12 mouse cellular contexts compared by ENCODE assay signal in the genomic region with DNA sequence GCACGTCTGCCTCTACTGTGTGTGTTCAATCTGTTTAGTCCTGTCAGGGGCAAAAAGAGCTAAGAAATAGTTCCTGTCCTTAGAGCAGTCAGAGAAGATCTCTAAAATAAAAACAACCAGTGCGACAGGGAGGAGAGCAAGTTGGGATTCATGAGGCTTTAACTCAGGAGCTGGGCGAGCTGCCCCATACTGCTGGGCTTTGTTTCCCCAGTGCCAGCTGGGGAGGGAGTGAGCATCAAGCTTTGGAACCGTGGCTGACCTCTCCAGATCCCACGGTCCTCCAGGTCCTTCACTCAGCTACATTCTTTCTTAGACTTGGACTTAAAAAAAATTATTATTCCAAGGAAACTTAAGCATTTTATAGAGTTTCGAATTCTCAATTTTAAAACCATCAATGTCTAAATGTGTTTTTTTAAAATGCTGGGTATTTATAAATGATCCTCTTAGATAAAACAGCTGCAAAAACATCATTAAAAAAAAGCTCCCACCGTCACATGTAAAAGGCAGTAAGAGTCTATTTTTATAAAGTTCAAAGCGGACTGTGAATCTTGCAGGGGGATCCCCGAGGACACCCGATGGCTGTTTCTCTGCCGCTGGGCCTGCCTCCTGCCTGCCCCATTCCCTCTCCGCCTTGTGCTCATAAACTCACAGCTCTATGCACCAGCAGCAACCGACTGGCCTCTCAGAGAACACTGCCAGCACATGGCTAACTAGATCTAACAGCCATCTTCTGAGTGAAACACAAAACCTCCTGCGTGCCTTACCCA.
DNase-seq lines count a peak whose midpoint lies in the region; ATAC-seq and TF ChIP-seq lines count a peak whose summit lies in the region.
"Had no signal": no experiment of that assay in that cellular context is flagged by ENCODE, and none has a peak within 500 bp of the region (broad histone marks: within the 10 kb centered on the region; RNA-seq: fewer than 3 reads in every experiment).

No protein-coding gene starts in this region.

- no peak for ATAC-seq in hindbrain, embryonic 13.5 days (ENCODE audit: low FRiP score)
- no peak for ATAC-seq in hindbrain, postnatal 0 days
- no peak for ATAC-seq in limb, embryonic 15.5 days (ENCODE audit: insufficient number of reproducible peaks, low FRiP score, low TSS enrichment, low read depth)

- peak overlapping the region; percentile 30; the same call in 1 of the 2 replicates for H3K27ac ChIP-seq in hindbrain, embryonic 13.5 days
- H3K27ac ChIP-seq in hindbrain, postnatal 0 days, result no peak overlapping the region
- 0 out of 2 replicates have a peak overlapping the region, but pooled peaks have one; percentile 7 for H3K27ac ChIP-seq in limb, embryonic 15.5 days
- H3K27ac ChIP-seq: lung, embryonic 15.5 days had no signal

- no peaks in the 10 kb centered on the region for H3K9me3 ChIP-seq in hindbrain, embryonic 13.5 days
- H3K9me3 ChIP-seq in hindbrain, postnatal 0 days (ENCODE audit: low read length), result no peaks in the 10 kb centered on the region
- no peaks in the 10 kb centered on the region for H3K9me3 ChIP-seq in limb, embryonic 15.5 days
- H3K9me3 ChIP-seq: lung, embryonic 15.5 days had no signal

- WGBS in hindbrain, embryonic 13.5 days, result 39% methylated on average over 14 of the region's 14 CpGs
- WGBS in hindbrain, postnatal 0 days, result 34% methylated on average over 14 of the region's 14 CpGs
- WGBS in limb, embryonic 15.5 days, result 21% methylated on average over 14 of the region's 14 CpGs

- TF ChIP-seq CTCF in hindbrain, postnatal 0 days (IDR thresholded peaks at IDR 0.05; ENCODE audit: low read depth), result no peak

- no peak overlapping the region for H3K4me3 ChIP-seq in hindbrain, embryonic 13.5 days
- H3K4me3 ChIP-seq in hindbrain, postnatal 0 days (ENCODE audit: low read length), result no peak overlapping the region
- H3K4me3 ChIP-seq in limb, embryonic 15.5 days, result no peak overlapping the region
- H3K4me3 ChIP-seq: erythroblast, embryonic 14.5 days; lung, embryonic 15.5 days had no signal

- no peaks in the 10 kb centered on the region for H3K27me3 ChIP-seq in hindbrain, embryonic 13.5 days
- H3K27me3 ChIP-seq in hindbrain, postnatal 0 days (ENCODE audit: insufficient read depth, low read length), result no peaks in the 10 kb centered on the region
- no peaks in the 10 kb centered on the region for H3K27me3 ChIP-seq in limb, embryonic 15.5 days
- H3K27me3 ChIP-seq: lung, embryonic 15.5 days had no signal

- H3K36me3 ChIP-seq in hindbrain, embryonic 13.5 days, result no peaks in the 10 kb centered on the region
- no peaks in the 10 kb centered on the region for H3K36me3 ChIP-seq in hindbrain, postnatal 0 days (ENCODE audit: insufficient read depth, low read length)
- H3K36me3 ChIP-seq in limb, embryonic 15.5 days, result no peaks in the 10 kb centered on the region
- H3K36me3 ChIP-seq: lung, embryonic 15.5 days had no signal

- DNase-seq in adrenal gland, postnatal 14 days, result peak; percentile 7
- no peak for DNase-seq in adrenal gland, postnatal 36 days
- DNase-seq in hindbrain, postnatal 0 days (ENCODE audit: low spot score), result no peak
- DNase-seq in cerebellum, postnatal 25 days, result peak; percentile 33 to 55
- no peak for DNase-seq in spleen, adult 18-20 months
- no peak for DNase-seq in thymus, postnatal 10 days (ENCODE audit: low spot score in 2 of 2)
- DNase-seq: heart, postnatal 4 days; right cerebral cortex, postnatal 4 days had no signal

- H3K4me1 ChIP-seq in hindbrain, embryonic 13.5 days (replicated peaks), result peaks cover 7% of the 10 kb centered on the region; the same call in 1 of the 2 replicates
- no peaks in the 10 kb centered on the region for H3K4me1 ChIP-seq in hindbrain, postnatal 0 days (ENCODE audit: insufficient read depth, low read length)
- peaks cover 11% of the 10 kb centered on the region for H3K4me1 ChIP-seq in limb, embryonic 15.5 days
- H3K4me1 ChIP-seq: lung, embryonic 15.5 days had no signal

- no peak overlapping the region for H3K4me2 ChIP-seq in hindbrain, embryonic 13.5 days
- no peak overlapping the region for H3K4me2 ChIP-seq in hindbrain, postnatal 0 days (ENCODE audit: low read depth, low read length)
- no peak overlapping the region for H3K4me2 ChIP-seq in limb, embryonic 15.5 days
- H3K4me2 ChIP-seq: lung, embryonic 15.5 days had no signal

- H3K9ac ChIP-seq in hindbrain, embryonic 13.5 days, result no peak overlapping the region
- H3K9ac ChIP-seq in hindbrain, postnatal 0 days (replicated peaks; ENCODE audit: low read length), result no peak overlapping the region
- no peak overlapping the region for H3K9ac ChIP-seq in limb, embryonic 15.5 days
- H3K9ac ChIP-seq: lung, embryonic 15.5 days had no signal

Comparison
In these comparisons a context has a peak if more than half of its experiments do, and no peak if none do; other contexts are left out.
1. DNase-seq: peak in adrenal gland, postnatal 14 days (single experiment) and cerebellum, postnatal 25 days (2 of 2); none in adrenal gland, postnatal 36 days (0 of 2), hindbrain, postnatal 0 days (single experiment), spleen, adult 18-20 months (0 of 2) and thymus, postnatal 10 days (0 of 2).